Mouse (Mus musculus) C3H10T1/2 (cell line): ENCODE data around the gene Oas1h. TPM values are rescaled to one million over a fixed set of nuclear protein-coding genes. Genes with fewer than 3 reads are reported as not detected.

Experiments
- polyA plus RNA-seq, 2 experiments: library from polyadenylated mRNA; unstranded; fragments of >200 nt; fragmentation: generic; extraction: Trizol; gene quantifications; one replicate each; pipeline ENCODE4 v1.2.1; 2012; ENCODE audit warnings: missing spikeins in 2 of 2

Oas1h gene
- polyA plus RNA-seq: not detected

DNA sequence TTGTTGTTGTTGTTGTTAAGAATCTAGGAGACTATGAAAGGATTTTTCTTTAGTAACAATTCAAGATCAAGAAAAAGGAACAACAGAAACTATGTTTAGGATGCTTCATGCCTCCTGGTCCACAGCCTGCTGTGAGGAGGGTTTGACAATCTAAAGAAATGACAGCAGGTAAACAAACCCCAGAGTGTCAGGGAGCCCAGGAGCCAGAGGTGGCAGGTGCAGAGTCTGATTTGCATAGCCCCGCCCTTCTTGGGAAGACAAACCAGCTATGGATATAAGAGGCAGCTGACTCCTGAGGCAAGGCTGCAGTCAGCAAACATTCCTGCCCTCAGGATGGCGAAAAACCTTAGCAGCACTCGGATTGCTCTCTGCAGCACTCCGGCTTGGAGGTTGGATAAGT, at the start of gene Oas1h:
TSS of gene Oas1h (plus strand) at position 301 of the 400 bp plus-strand sequence.

DNA sequence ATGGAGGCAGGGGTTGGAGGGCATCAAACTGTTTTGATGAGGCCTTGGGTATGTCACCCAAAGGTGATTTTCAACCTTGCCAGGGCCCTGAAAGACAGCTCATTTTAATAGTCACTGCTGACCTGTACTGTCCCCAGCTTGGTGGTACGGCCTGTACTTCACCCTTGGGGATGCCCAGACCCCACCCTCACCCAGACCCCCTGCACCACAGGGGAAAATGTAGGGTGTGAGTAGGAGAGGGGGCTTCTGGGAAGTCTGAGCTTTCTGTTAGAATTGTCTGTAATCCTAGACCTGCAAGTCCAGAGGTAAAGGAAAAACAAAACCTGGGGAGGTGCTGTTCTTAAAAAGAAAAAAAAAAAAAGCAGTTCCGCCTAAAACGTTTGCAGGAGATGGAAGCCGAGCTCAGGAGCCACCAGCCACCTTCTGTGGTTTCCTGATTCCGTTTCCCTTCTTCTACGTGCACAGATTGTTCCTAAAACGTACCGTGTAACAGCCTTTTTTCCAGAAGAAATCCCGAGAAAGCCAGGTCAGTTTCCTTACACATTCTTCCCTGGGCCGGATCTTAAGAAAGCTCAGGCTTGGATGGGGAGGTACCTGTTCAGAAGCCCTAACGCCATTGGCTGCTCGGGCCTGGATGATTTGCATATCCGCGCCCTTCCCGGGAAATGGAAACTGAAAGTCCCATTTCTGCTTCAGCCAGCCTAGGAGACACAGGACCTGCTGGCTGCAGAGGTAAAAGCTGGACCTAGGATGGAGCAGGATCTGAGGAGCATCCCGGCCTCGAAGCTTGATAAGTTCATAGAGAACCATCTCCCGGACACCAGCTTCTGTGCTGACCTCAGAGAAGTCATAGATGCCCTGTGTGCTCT, 49.0 kb upstream of the Oas1h start, which contains the start of gene Oas1c:
TSS of gene Oas1c (minus strand) at position 564 of the 869 bp plus-strand sequence.

DNA sequence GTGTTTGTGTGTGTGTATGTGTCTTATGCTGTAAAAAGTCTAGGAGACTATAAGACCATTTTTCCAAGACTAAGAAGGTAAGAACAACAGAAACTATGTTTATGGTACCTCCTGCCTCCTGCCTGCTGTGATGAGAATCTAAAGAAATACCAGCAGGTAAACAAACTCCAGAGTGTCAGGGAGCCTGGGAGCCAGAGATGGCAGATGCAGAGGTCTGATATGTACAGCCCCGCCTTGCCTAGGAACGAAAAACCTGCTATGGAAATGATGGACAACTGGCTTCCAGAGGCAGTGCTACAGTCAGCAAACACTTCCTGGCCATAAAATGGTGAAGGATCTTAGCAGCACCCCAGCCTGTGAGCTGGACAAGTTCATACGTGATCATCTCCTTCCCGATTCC, 14.2 kb upstream of the Oas1h start, which contains the start of gene Oas1f:
TSS of gene Oas1f (plus strand) at position 301 of the 400 bp plus-strand sequence.

DNA sequence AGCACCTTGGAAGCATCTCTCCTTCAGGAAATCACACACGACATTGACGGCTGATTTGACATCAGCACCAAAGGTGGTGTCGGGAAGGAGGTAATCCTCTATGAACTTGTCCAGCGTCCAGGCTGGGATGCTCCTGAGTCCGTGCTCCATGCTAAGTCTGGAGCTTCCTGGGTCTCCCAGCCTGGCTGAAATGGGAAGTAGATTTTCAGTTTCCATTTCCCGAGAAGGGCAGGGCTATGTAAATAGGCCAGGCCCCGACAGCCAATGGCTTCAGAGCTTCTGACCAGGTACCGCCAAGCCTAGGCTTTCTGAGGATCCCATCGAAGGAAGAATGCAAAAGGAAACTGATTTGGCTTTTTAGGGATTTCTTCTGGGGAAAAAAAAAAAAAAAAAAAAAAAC, 26.2 kb downstream of the Oas1h start, which contains the start of gene Oas1g:
TSS of gene Oas1g (minus strand) at position 201 of the 400 bp plus-strand sequence.

DNA sequence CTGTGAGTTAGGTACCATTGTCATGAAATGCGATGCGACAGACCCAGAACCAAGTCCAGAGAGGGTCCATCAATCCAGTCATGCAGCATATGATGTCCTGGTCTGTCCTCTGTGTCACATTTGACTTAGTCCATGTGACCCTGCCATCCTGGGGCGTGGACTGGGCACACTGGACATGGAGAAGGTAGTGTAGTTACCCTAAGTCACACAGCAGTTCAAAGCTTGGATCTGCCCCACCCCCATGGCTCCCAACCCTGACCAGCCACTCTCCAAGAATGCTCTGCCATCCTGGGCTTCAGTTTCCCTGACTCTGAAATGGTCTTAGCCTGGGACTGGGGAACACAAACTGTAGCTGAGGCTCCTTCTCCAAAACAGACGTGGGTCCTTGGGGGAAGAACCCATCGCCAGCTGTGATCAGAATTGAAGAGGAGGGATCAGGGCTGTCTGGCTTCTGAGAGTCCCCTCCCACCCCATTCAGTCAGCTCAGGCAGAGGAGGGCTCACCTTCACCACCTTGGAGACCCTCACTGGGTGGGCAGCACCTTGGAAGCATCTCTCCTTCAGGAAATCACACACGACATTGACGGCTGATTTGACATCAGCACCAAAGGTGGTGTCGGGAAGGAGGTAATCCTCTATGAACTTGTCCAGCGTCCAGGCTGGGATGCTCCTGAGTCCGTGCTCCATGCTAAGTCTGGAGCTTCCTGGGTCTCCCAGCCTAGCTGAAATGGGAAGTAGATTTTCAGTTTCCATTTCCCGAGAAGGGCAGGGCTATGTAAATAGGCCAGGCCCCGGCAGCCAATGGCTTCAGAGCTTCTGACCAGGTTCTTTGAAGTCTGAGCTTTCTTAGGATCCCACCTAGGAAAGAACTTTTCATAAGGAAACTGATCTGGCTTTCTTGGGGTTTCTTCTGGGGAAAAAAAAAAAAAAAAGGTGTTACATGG, 45.8 kb downstream of the Oas1h start, which contains the start of gene Oas1a:
TSS of gene Oas1a (minus strand) at position 731 of the 943 bp plus-strand sequence.

DNA sequence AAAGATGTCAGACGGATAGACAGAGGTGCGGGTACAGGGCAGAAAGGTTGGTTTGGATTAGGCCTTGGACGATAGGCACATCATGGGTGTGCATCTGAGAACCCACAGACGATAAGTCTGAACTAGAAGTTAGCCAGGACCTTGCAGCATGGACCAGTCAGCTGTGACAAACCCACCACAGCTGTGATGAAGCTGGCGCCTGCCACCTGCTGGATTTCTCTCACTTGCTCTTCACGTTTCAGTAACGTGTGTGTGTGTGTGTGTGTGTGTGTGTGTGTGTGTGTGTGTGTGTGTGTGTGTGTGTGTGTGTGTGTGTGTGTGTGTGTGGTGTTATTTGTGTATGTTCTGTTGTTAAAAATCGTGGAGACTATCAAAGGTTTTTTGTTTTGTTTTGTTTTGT, 53.0 kb downstream of the Oas1h start, which contains the start of gene Oas1d:
TSS of gene Oas1d (plus strand) at position 333 of the 400 bp plus-strand sequence.

Other genes with a start within 250 kb of the Oas1h start
- gene Rita1, start 248.8 kb upstream of the Oas1h start, polyA plus RNA-seq: 10 to 100 TPM in 1 of 2 experiments, 1 to 10 TPM in 1; 9.0 to 11.5 TPM
- 10 to 100 TPM; 29.1 to 39.7 TPM for gene Ddx54, start 248.7 kb upstream of the Oas1h start, polyA plus RNA-seq
- not detected for gene Cfap73, start 227.2 kb upstream of the Oas1h start, polyA plus RNA-seq
- under 1 TPM in 1 of 2 experiments, not detected in 1; 0.06 TPM for gene Rasal1, start 212.6 kb upstream of the Oas1h start, polyA plus RNA-seq
- gene Dtx1, start 149.5 kb upstream of the Oas1h start, polyA plus RNA-seq: under 1 TPM in 1 of 2 experiments, not detected in 1; 0.11 TPM
- under 1 TPM in 1 of 2 experiments, not detected in 1; 0.42 TPM for gene Oas2, start 111.6 kb upstream of the Oas1h start, polyA plus RNA-seq
- not detected for gene Oas3, start 83.8 kb upstream of the Oas1h start, polyA plus RNA-seq
- not detected for gene Oas1e, start 65.9 kb upstream of the Oas1h start, polyA plus RNA-seq
- 1 to 10 TPM in 1 of 2 experiments, under 1 TPM in 1; 0.08 to 2.2 TPM for gene Oas1c, start 48.9 kb upstream of the Oas1h start, polyA plus RNA-seq
- under 1 TPM in 1 of 2 experiments, not detected in 1; 0.08 TPM for gene Oas1f, start 14.1 kb upstream of the Oas1h start, polyA plus RNA-seq
- gene Oas1g, start 26.2 kb downstream of the Oas1h start, polyA plus RNA-seq: under 1 TPM in 1 of 2 experiments, not detected in 1; 0.12 TPM
- gene Oas1a, start 46.1 kb downstream of the Oas1h start, polyA plus RNA-seq: under 1 TPM; 0.02 to 0.58 TPM
- not detected for gene Oas1d, start 53.1 kb downstream of the Oas1h start, polyA plus RNA-seq
- gene Rph3a, start 148.7 kb downstream of the Oas1h start, polyA plus RNA-seq: not detected